Mouse (Mus musculus): Measurements from ENCODE around the gene Sfta2.

DNA sequence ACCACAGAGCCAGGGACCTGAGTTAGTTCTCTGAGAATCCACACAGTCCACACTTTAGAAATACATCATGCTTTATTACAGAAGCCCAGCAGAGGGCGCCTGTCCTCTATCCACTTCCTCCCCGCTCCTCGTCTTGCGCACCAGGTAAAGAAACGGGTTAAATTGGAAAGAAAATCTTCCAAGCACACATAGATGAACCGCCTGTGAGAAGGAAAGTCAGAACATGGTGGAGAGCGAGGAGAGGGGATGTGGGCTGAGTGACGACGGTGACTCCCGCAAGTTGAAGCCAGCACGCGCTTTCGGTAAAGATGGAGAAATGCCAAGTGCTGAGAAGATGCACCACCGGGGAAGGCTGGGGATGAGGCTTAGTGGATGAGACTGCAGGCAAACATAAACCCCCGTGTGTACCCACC lies 34.4 kb downstream of the Sfta2 start:
- TF ChIP-seq TAL1 (IDR thresholded peaks at IDR 0.05; ENCODE audit: low read length) (no peak), GATA1 (IDR thresholded peaks at IDR 0.05; ENCODE audit: low read length) (no peak)
